In genomic region chr6:143143775-143144273, GRCm38 (mm10) we compare ENCODE assay signal across 9 mouse cellular contexts. TPM values are rescaled to one million over a fixed set of nuclear protein-coding genes. Genes with fewer than 3 reads are reported as not detected.
DNase-seq lines count a peak whose midpoint lies in the region; ATAC-seq and TF ChIP-seq lines count a peak whose summit lies in the region.
"Had no signal": no experiment of that assay in that cellular context is flagged by ENCODE, and none has a peak within 500 bp of the region (broad histone marks: within the 10 kb centered on the region; RNA-seq: fewer than 3 reads in every experiment).

No protein-coding gene starts in this region.

- WGBS in kidney, embryonic 14.5 days = 17% methylated on average over 19 of the region's 19 CpGs
- 20% methylated on average over 19 of the region's 19 CpGs for WGBS in cerebellum, adult 2 months
- WGBS in heart, embryonic 16.5 days = 13% methylated on average over 19 of the region's 19 CpGs
- WGBS in liver, embryonic 13.5 days (ENCODE audit: insufficient replicate concordance) = 33% methylated on average over 19 of the region's 19 CpGs
- WGBS in stomach, embryonic 14.5 days = 20% methylated on average over 19 of the region's 19 CpGs

- H3K4me1 ChIP-seq in kidney, embryonic 14.5 days (ENCODE audit: control insufficient read depth, insufficient read depth, low read length) = peaks cover 3% of the 10 kb centered on the region; the same call in 1 of the 2 replicates
- H3K4me1 ChIP-seq in cerebellum, adult 2 months (ENCODE audit: control insufficient read depth, insufficient read depth, low read length) = no peaks in the 10 kb centered on the region
- H3K4me1 ChIP-seq in heart, embryonic 16.5 days (ENCODE audit: control insufficient read depth, insufficient read depth, low read length) = 0 out of 2 replicates have a peak, but pooled peaks cover under 1% of the 10 kb centered on the region
- peaks cover 2% of the 10 kb centered on the region for H3K4me1 ChIP-seq in liver, embryonic 13.5 days (replicated peaks)
- no peaks in the 10 kb centered on the region for H3K4me1 ChIP-seq in stomach, embryonic 14.5 days (ENCODE audit: control insufficient read depth, insufficient read depth, low read length)

- H3K36me3 ChIP-seq in kidney, embryonic 14.5 days (ENCODE audit: control insufficient read depth, insufficient read depth, low read length) = no peaks in the 10 kb centered on the region
- no peaks in the 10 kb centered on the region for H3K36me3 ChIP-seq in heart, embryonic 16.5 days (ENCODE audit: control insufficient read depth, insufficient read depth)
- H3K36me3 ChIP-seq in liver, embryonic 13.5 days = no peaks in the 10 kb centered on the region
- H3K36me3 ChIP-seq in stomach, embryonic 14.5 days (ENCODE audit: control insufficient read depth, insufficient read depth, low read length) = no peaks in the 10 kb centered on the region
- H3K36me3 ChIP-seq: G1E had no signal

- peak overlapping the region; percentile 26 for H3K4me3 ChIP-seq in kidney, embryonic 14.5 days (ENCODE audit: low read length)
- H3K4me3 ChIP-seq in cerebellum, adult 2 months (replicated peaks; ENCODE audit: insufficient read depth, low read depth, low read length) = peak overlapping the region; percentile 79
- peak overlapping the region; percentile 44 for H3K4me3 ChIP-seq in heart, embryonic 16.5 days (ENCODE audit: low read length)
- H3K4me3 ChIP-seq in liver, embryonic 13.5 days (replicated peaks) = peak overlapping the region; percentile 23
- H3K4me3 ChIP-seq in stomach, embryonic 14.5 days (ENCODE audit: low read depth, low read length) = peak overlapping the region; percentile 17; the same call in 1 of the 2 replicates

- no peak overlapping the region; the same call in 1 of the 2 replicates for H3K9ac ChIP-seq in kidney, embryonic 14.5 days (ENCODE audit: low read depth, low read length)
- H3K9ac ChIP-seq in heart, embryonic 16.5 days (ENCODE audit: low read length) = peak overlapping the region; percentile 47; the same call in 1 of the 2 replicates
- H3K9ac ChIP-seq in liver, embryonic 13.5 days = no peak overlapping the region
- 0 out of 2 replicates have a peak overlapping the region, but pooled peaks have one; percentile 14 for H3K9ac ChIP-seq in stomach, embryonic 14.5 days (replicated peaks; ENCODE audit: low read depth, low read length)

- no peak for TF ChIP-seq CTCF in cerebellum, adult 2 months (IDR thresholded peaks at IDR 0.05; ENCODE audit: borderline replicate concordance, insufficient read depth, low read depth, low read length)

- no peaks in the 10 kb centered on the region for H3K27me3 ChIP-seq in kidney, embryonic 14.5 days (ENCODE audit: control insufficient read depth, insufficient read depth, low read length)
- no peaks in the 10 kb centered on the region for H3K27me3 ChIP-seq in cerebellum, adult 2 months (ENCODE audit: control insufficient read depth, insufficient read depth, low read length)
- H3K27me3 ChIP-seq in heart, embryonic 16.5 days (ENCODE audit: control insufficient read depth, insufficient read depth, low read length) = no peaks in the 10 kb centered on the region
- H3K27me3 ChIP-seq in liver, embryonic 13.5 days = no peaks in the 10 kb centered on the region; the same call in 1 of the 2 replicates
- no peaks in the 10 kb centered on the region for H3K27me3 ChIP-seq in stomach, embryonic 14.5 days (ENCODE audit: control insufficient read depth, insufficient read depth, low read length)

- ATAC-seq in kidney, embryonic 14.5 days (ENCODE audit: low FRiP score, low TSS enrichment) = peak; percentile 10; the same call in 1 of the 2 replicates
- no peak for ATAC-seq in heart, embryonic 16.5 days (replicated peaks; ENCODE audit: extremely low read depth, insufficient read depth, low FRiP score)
- ATAC-seq in liver, embryonic 13.5 days (ENCODE audit: low read depth) = no peak
- ATAC-seq in stomach, embryonic 14.5 days (ENCODE audit: insufficient number of reproducible peaks, insufficient read depth, low FRiP score, low read depth) = no peak

- no peak overlapping the region for H3K27ac ChIP-seq in kidney, embryonic 14.5 days (ENCODE audit: low read depth, low read length)
- H3K27ac ChIP-seq in cerebellum, adult 2 months (ENCODE audit: insufficient read depth, low read length) = no peak overlapping the region
- H3K27ac ChIP-seq in heart, embryonic 16.5 days (ENCODE audit: low read length) = no peak overlapping the region
- H3K27ac ChIP-seq in liver, embryonic 13.5 days = no peak overlapping the region
- no peak overlapping the region for H3K27ac ChIP-seq in stomach, embryonic 14.5 days (ENCODE audit: low read length)

- no peak for DNase-seq in kidney, adult 11 months
- peak; percentile 39 to 56 for DNase-seq in cerebellum, adult 2 months
- no peak for DNase-seq in liver, embryonic 13.5 days
- DNase-seq in gastrocnemius, adult 18-20 months (ENCODE audit: low spot score) = no peak
- no peak for DNase-seq in adrenal gland, postnatal 36 days

- peak overlapping the region; percentile 48 for H3K4me2 ChIP-seq in kidney, embryonic 14.5 days (replicated peaks; ENCODE audit: low read depth, low read length)
- peak overlapping the region; percentile 71 for H3K4me2 ChIP-seq in heart, embryonic 16.5 days (ENCODE audit: low read depth, low read length)
- peak overlapping the region; percentile 52 for H3K4me2 ChIP-seq in liver, embryonic 13.5 days
- peak overlapping the region; percentile 51 for H3K4me2 ChIP-seq in stomach, embryonic 14.5 days (replicated peaks; ENCODE audit: low read depth, low read length)

- H3K9me3 ChIP-seq in kidney, embryonic 14.5 days (ENCODE audit: control insufficient read depth, low read length) = no peaks in the 10 kb centered on the region
- peaks cover 4% of the 10 kb centered on the region; the same call in 1 of the 2 replicates for H3K9me3 ChIP-seq in heart, embryonic 16.5 days (replicated peaks; ENCODE audit: control insufficient read depth, low read length)
- no peaks in the 10 kb centered on the region for H3K9me3 ChIP-seq in liver, embryonic 13.5 days (replicated peaks)
- no peaks in the 10 kb centered on the region for H3K9me3 ChIP-seq in stomach, embryonic 14.5 days (ENCODE audit: control insufficient read depth, low read depth, low read length)

- TF ChIP-seq POLR2A in cerebellum, adult 2 months (IDR thresholded peaks at IDR 0.05; ENCODE audit: borderline replicate concordance, insufficient read depth, low read length) = no peak

RNA-seq across cellular contexts. Expression of gene Etnk1, which starts 23.2 kb away (rescaled TPM):
- polyA plus RNA-seq in kidney, embryonic 14.5 days (2014; fragmentation: Nextera tagmentation; extraction: Ambion mirVana) = 19.7 and 33.1 TPM in 2 replicates
- polyA plus RNA-seq in cerebellum, adult 2 months (2012; rRNA removed) = 157 and 163 TPM in 2 replicates
- 13.3 and 13.4 TPM in 2 replicates for polyA plus RNA-seq in heart, embryonic 16.5 days (2015; fragmentation: Nextera tagmentation; extraction: Ambion mirVana)
- polyA plus RNA-seq in liver, embryonic 13.5 days (2015; fragmentation: Nextera tagmentation; extraction: Ambion mirVana) = 8.0 and 10.0 TPM in 2 replicates
- polyA plus RNA-seq in stomach, embryonic 14.5 days (2014; fragmentation: Nextera tagmentation; extraction: Ambion mirVana) = 24.2 and 25.2 TPM in 2 replicates
- 10 to 100 TPM; 16.4 to 16.6 TPM for total RNA-seq in gastrocnemius, adult 18-20 months (2021)
- total RNA-seq in adrenal gland, postnatal 36 days (2021) = 100 to 1,000 TPM; 115 to 119 TPM

RNA-seq across cellular contexts. Expression of gene C2cd5, which starts 43.9 kb away (rescaled TPM):
- polyA plus RNA-seq in kidney, embryonic 14.5 days (2014; fragmentation: Nextera tagmentation; extraction: Ambion mirVana) = 16.8 and 34.5 TPM in 2 replicates
- polyA plus RNA-seq in cerebellum, adult 2 months (2012; rRNA removed) = 84.7 and 91.7 TPM in 2 replicates
- polyA plus RNA-seq in heart, embryonic 16.5 days (2015; fragmentation: Nextera tagmentation; extraction: Ambion mirVana) = 19.9 and 23.7 TPM in 2 replicates
- polyA plus RNA-seq in liver, embryonic 13.5 days (2015; fragmentation: Nextera tagmentation; extraction: Ambion mirVana) = 15.2 and 18.8 TPM in 2 replicates
- 27.9 and 32.7 TPM in 2 replicates for polyA plus RNA-seq in stomach, embryonic 14.5 days (2014; fragmentation: Nextera tagmentation; extraction: Ambion mirVana)
- 1 to 10 TPM; 6.1 to 6.8 TPM for total RNA-seq in gastrocnemius, adult 18-20 months (2021)
- 10 to 100 TPM; 18.3 to 19.2 TPM for total RNA-seq in adrenal gland, postnatal 36 days (2021)

Comparison
In these comparisons a context has a peak if more than half of its experiments do, and no peak if none do; other contexts are left out.
1. H3K4me3 ChIP-seq: peak in every context shown above with its lines; median percentile 79 in cerebellum, adult 2 months; 44 in heart, embryonic 16.5 days; 26 in kidney, embryonic 14.5 days; 23 in liver, embryonic 13.5 days; 17 in stomach, embryonic 14.5 days.
2. H3K9ac ChIP-seq: peak in heart, embryonic 16.5 days (single experiment) and stomach, embryonic 14.5 days (single experiment); none in kidney, embryonic 14.5 days (single experiment) and liver, embryonic 13.5 days (single experiment).
3. DNase-seq: peak in cerebellum, adult 2 months (2 of 2); none in kidney, adult 11 months (single experiment), liver, embryonic 13.5 days (single experiment), gastrocnemius, adult 18-20 months (single experiment) and adrenal gland, postnatal 36 days (0 of 2).
4. Peak in every context shown above with its lines, with median percentiles within 50 percentile points of each other: H3K4me2 ChIP-seq.